Mouse (Mus musculus) c-Kit-positive CD71-negative TER-119-negative erythroid progenitor cells, embryonic 14.5 days (primary cell): ENCODE results near the gene Arhgap45.

ENCODE experiments used
- DNase-seq: peaks from one replicate; pipeline ENCODE4 v3.0.0-alpha.2; 2013; ENCODE audit warnings: low read depth

Gene Arhgap45

GRCm38 (mm10) chr10:80016511-80016910, at the start of gene Arhgap45:
TSS of gene Arhgap45 (plus strand) at chr10:80016653.
- DNase-seq = peak; percentile 84

GRCm38 (mm10) chr10:79966886-79967400, 49.5 kb upstream of the Arhgap45 start:
- DNase-seq = no peak

GRCm38 (mm10) chr10:79968181-79968580, 48.3 kb upstream of the Arhgap45 start:
- no peak for DNase-seq

GRCm38 (mm10) chr10:79969124-79969568, 47.3 kb upstream of the Arhgap45 start:
- DNase-seq = no peak

GRCm38 (mm10) chr10:79970415-79971182, 45.9 kb upstream of the Arhgap45 start, which contains the start of gene Grin3b:
TSS of gene Grin3b (plus strand) at chr10:79970715.
- DNase-seq = no peak

- DNase-seq = no peak
These were observed 45.3 kb upstream of the Arhgap45 start for GRCm38 (mm10) chr10:79971183-79971497.

- DNase-seq = no peak
These were observed 43.6 kb upstream of the Arhgap45 start for GRCm38 (mm10) chr10:79972831-79973230.

GRCm38 (mm10) chr10:79974087-79974486, 42.4 kb upstream of the Arhgap45 start:
- DNase-seq = no peak

GRCm38 (mm10) chr10:79974668-79975067, 41.8 kb upstream of the Arhgap45 start:
- no peak for DNase-seq

- no peak for DNase-seq
These were observed 40.3 kb upstream of the Arhgap45 start for GRCm38 (mm10) chr10:79976071-79976721.

- no peak for DNase-seq
These were observed 39.7 kb upstream of the Arhgap45 start for GRCm38 (mm10) chr10:79976722-79977107.

- DNase-seq = no peak
These were observed 39.1 kb upstream of the Arhgap45 start for GRCm38 (mm10) chr10:79977324-79977723.

GRCm38 (mm10) chr10:79978061-79978460, 38.4 kb upstream of the Arhgap45 start:
- DNase-seq = no peak

GRCm38 (mm10) chr10:79979401-79980155, 36.9 kb upstream of the Arhgap45 start:
- no peak for DNase-seq

- no peak for DNase-seq
These were observed 33.2 kb upstream of the Arhgap45 start for GRCm38 (mm10) chr10:79983205-79983604.

- DNase-seq = no peak
These were observed 32.8 kb upstream of the Arhgap45 start for GRCm38 (mm10) chr10:79983670-79984069.

- peak; percentile 80 for DNase-seq
These were observed 32.1 kb upstream of the Arhgap45 start, which contains the start of gene Tmem259 for GRCm38 (mm10) chr10:79984195-79984816. TSS of gene Tmem259 (minus strand) at chr10:79984330.

- peak; percentile 95 for DNase-seq
These were observed 31.6 kb upstream of the Arhgap45 start for GRCm38 (mm10) chr10:79984871-79985270.

GRCm38 (mm10) chr10:79985334-79986231, 30.9 kb upstream of the Arhgap45 start:
- DNase-seq = no peak

GRCm38 (mm10) chr10:79986232-79986878, 30.1 kb upstream of the Arhgap45 start:
- DNase-seq = no peak
